Mouse (Mus musculus): ENCODE data around the gene Wnk1.

DNA sequence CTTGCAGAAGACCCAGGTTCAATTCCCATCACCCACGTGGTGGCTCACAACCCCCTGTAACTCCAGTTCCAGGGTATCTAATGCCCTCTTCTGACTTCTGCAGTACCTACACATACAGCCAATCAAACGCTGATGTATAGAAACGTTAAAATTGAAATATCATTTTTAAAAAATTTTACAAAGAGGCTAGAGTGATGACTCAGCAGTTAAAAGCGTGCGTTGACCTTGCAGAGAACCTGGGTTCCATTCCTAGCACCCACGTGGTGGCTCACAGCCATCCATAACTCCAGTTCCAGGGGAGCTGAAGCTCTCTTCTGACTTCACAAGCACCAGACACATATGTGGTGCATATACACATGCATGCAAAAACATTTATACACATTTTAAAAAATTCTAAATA, 15.9 kb upstream of the Wnk1 start:
- no peak for TF ChIP-seq EP300 (IDR thresholded peaks at IDR 0.05; ENCODE audit: low read depth)
- no peak for TF ChIP-seq CTCF (IDR thresholded peaks at IDR 0.05; ENCODE audit: low read depth)
